Mouse (Mus musculus) embryo, embryonic 10 days (tissue): ENCODE measurements around the gene Ap2a1.

Experiments
- DNase-seq: peaks from one replicate; pipeline ENCODE4 v3.0.0-alpha.2; 2015; ENCODE audit warnings: low spot score

The Ap2a1 gene

GRCm38 (mm10) chr7:44952611-44953306 is 23.5 kb upstream of the Ap2a1 start:
- peak; percentile 97 for DNase-seq

GRCm38 (mm10) chr7:44951960-44952359 is 22.7 kb upstream of the Ap2a1 start:
- peak; percentile 66 for DNase-seq

DNA sequence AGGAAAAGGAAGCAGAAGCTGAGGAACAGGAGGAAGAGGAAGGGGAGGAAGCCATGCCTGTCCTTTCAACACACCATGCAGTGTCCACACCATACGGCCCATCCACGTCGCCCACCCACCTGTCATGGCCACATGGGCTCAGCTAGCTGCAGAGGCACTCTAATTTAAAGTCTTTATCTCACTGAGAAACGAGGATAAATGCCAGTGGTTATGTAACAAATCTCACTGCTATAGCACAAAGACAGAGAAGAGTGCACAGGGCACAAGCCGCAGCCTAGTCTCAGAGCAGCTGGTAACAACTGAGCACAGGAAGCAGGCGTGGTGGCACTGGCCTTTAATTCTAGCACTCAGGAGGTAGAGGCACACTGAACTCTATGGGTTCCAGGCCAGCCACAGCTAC is 20.6 kb upstream of the Ap2a1 start:
- DNase-seq: no peak

GRCm38 (mm10) chr7:44942904-44943303 is 13.6 kb upstream of the Ap2a1 start, which contains the start of gene Tsks:
Gene Tsks, plus strand, starts transcription at chr7:44943204.
- no peak for DNase-seq

DNA sequence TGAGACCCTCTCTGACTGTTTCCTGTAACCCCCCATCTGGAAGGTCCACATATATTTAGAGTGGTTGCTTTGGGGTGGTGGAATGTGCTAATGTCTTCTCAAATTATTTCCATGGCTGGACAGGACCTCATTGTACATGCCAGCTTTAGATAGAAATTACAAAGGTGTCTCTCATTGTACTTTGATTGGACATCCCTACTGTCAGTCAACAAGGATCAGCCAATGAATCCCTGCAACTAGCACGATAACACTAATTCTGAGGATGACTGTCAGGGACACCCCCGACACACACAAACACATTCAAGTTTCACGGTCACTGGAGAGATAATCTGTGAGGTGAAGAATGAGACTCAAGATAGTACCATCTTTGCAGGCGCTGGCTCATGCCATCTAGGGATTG is 9.4 kb upstream of the Ap2a1 start:
- DNase-seq: no peak

GRCm38 (mm10) chr7:44928570-44928969 is 726 bp downstream of the Ap2a1 start:
- no peak for DNase-seq

- peak; percentile 58 for DNase-seq
These were observed 3.8 kb downstream of the Ap2a1 start for GRCm38 (mm10) chr7:44925468-44925867.

DNA sequence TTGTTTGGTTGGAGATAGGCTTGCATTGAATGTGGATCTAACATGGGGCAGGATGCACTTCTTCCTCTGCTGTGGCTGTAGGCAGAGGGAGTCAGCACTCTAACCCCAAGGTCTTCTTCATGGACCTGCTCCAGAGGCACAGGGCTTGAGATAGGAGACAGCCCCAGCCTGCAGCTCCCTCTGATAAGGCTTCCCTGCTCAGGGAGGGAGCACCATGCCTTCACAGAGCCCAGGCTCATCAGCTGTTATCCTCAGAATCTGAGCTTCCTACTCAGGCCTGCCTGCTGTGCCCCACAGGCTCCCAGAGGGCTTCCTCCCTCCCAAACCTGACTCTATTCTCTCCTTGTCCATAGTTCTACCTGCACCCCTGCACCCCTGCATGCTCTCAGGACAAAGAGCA is 6.8 kb downstream of the Ap2a1 start:
- no peak for DNase-seq

DNA sequence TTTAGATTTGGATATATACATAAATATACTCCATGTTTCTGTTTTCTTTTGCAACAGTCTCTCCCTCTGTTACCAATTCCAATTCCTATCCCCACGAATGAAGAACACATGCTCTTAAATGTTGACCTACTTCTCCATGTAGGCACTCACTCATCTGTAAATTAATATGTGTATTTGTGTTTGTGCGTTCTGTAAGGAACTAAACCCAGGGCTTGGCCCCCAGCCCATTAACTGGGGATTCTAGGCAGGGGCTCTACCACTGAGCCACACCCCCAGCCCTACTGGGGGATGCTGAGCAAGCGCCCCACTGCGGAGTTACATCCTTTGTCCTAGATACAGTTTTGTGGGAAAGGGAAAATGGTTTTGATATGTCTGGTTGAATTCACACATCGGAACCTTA is 10.2 kb downstream of the Ap2a1 start:
- no peak for DNase-seq

DNA sequence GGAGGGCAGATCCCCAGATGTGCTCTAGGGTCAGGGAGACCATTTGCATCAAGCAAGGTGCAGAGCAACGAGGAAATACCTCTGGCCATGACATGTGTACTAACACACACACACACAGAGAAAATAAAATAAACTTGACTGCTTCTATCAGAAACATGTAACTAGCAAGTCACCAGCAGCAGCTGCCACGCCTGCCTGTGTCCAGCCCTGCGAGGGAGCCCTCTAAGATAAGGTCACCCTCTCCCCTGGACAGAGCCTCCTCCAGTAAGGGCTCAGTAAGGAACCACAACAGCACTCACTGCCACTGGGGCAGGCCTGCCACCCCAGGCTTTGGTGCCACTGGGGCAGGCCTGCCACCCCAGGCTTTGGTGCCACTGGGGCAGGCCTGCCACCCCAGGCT is 11.1 kb downstream of the Ap2a1 start:
- peak; percentile 3 for DNase-seq

- no peak for DNase-seq
These were observed 12.4 kb downstream of the Ap2a1 start for GRCm38 (mm10) chr7:44916881-44917280.

GRCm38 (mm10) chr7:44916191-44916590 is 13.1 kb downstream of the Ap2a1 start:
- no peak for DNase-seq

- DNase-seq: no peak
These were observed 14.0 kb downstream of the Ap2a1 start for GRCm38 (mm10) chr7:44915314-44915713.

GRCm38 (mm10) chr7:44914396-44914795 is 14.9 kb downstream of the Ap2a1 start:
- DNase-seq: no peak

DNA sequence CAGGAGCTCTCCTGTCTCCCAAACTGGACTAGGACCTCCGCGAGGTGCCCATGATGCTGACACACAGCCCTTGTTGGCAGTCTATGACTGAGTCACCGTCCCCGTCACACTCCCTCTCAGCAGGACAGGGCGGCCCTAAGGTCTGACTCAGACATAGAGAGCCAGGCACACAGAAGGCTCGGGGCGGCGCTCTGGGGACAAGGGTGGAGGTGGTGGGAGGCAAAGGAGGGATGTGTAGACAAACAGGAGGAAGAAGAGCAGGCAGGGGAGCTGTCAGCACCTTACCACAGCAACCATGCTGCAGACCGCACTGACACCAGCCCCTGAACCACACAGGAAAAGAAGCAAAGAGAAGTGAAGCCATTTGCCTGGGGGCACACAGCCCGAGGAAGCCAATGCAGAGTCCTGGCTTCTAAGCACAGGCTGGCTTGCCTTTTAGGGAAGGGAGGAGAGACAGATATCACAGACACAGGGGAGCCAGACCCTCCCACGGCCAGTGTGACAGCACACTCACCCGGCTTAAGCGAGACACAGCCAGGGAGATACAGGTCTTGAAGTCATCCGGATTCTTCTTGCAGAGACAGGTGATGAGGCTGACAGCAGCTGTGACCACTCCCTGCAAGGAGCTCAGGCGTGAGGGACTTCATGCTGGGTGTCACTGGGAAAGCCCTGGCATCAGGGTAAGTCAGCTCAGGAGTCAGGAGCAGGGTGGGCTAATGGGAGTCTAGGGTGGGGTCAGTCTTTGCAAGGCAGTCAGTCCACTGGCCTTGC is 20.4 kb downstream of the Ap2a1 start:
- DNase-seq: no peak

DNA sequence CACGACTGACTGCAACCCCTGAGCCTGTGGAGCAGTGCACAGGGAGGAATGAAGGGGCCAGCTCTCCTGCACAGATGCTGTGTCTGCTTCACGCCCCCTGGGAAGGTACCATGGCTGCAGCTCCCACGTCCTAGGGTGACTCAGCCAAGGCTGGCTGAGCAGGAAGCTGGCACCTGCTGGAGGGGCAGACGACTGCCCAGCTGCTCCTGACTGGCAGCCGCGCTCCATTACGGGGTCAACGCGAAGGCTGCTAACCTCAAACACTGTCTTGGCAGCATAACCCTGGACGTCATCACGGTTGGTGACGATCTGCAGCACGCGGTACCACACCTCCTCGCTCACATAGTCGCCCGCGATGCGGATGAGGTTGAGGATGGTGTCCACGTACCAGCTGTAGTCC is 23.9 kb downstream of the Ap2a1 start:
- DNase-seq: no peak

DNA sequence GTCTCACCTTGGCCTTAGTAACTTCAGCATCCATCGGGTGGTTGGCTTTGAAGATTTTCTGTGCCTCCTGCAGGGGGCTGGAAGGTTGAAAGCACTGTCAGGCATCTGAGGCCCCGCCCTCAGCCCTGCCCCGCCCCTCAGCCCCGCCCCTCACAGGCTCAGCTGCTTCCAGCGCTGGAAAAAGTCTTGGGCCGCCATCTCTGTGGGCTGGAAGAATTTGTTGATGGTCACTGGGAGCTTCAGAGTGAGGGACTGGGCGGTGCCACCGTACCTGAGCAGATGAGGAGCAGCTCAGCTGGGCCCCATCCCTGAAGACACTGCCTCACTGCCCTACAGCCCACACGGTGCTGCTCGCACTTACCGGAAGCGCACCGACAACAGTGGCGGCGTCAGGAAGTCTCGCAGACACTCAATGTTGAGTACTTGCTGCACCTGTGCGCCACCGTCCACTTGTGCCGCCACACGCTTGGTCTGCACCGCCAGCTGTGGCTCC is 28.0 kb downstream of the Ap2a1 start:
- peak; percentile 66 for DNase-seq

DNA sequence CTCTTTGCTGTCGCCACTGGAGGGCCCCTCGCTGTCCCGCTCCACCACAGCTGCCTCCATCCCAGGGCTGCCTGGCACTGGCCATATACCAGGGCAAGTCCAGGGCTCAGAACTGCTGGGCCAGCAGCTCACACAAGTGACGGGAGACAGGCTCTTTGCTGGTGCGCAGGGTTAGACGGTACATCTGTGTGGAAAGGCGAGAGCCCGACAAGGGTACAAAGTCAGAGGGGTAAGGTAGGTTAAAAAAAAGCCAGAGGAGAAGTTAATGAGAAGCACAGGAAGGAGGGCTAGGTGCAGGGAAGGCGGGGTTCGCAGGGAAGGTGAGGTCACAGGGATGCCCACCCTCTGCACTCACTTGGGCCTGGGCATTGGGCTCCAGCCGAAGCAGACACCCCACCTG is 28.7 kb downstream of the Ap2a1 start:
- DNase-seq: no peak

DNA sequence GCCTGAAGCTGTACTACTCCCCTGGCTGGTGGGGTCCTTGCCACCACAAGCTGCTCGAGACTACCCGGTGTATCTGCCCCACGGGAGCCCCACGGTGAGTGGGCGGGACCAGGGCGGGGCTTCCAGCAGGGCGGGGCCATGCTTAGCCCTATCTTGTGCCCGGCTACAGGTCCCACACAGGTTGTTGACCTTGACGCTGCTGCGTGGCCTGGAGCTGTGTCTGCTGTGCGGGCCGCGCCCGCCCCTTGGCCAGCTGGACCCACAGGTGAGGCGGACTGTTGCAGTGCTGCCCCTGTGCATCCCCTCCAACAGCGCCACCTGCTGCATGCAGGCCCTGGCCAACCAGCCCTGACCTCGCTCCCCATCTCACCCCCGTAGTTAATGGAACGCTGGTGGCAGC is 30.7 kb downstream of the Ap2a1 start:
- DNase-seq: peak; percentile 40

DNA sequence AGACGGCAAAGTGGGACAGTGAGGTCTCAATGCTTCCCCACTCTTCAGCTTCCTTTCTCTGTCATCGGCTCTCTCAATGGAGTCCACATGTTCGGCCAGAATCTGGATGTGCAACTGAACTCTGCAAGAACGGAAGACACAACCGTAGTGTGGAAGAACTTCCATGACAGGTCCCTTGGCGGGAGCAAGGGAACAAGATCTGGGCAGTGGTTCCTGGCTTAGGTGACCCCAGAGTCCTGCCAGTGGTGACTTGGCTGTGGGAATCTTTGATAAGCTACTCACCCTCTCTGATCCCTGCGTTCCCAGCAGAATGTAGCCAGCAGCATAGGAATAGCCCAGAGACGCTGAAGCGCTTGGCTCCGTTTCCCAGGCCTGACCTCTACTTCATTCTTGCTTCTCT is 32.8 kb downstream of the Ap2a1 start:
- DNase-seq: no peak

DNA sequence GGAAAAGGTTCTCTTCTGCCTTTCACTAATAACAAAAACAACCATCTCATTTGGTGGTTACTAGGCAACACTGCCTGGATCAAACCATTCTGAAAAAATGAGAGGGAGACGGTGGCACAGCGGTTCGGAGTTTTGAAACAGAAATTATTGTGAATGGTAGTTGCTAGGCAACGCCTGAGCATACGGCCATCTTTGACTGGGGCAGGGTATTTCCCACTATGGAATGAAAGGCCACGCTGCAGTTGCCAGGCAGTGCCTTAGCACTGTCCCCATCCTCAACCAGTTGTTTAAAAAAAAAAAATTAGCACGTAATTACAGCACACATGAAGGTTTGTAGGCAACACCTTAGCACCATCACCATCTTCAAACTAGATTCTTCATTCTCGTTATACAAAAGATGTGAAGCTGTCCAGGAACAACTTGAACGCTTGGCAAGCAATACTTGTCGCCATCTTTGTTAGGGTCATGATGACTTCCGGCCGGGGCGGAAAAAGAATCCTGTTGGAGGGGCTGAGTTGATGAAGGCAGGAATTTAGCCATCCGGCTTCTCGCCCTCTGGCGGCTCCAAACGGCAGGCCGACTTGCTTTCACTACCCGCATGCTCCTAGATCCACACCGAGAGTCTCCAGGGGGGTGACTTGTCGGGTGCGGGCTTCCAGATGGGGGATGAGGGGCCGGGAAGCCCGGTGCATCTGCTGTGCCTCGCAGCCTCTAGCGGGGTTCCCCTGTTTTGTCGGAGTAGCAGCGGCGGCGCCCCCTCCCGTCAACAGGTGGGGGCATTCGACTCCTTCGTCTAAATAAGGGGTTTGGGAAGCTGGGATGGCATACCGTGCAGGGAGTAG is 33.5 kb downstream of the Ap2a1 start, which contains the start of gene Fuz:
Gene Fuz, plus strand, starts transcription at position 487 of the 842 bp plus-strand sequence.
- peak; percentile 93 for DNase-seq

DNA sequence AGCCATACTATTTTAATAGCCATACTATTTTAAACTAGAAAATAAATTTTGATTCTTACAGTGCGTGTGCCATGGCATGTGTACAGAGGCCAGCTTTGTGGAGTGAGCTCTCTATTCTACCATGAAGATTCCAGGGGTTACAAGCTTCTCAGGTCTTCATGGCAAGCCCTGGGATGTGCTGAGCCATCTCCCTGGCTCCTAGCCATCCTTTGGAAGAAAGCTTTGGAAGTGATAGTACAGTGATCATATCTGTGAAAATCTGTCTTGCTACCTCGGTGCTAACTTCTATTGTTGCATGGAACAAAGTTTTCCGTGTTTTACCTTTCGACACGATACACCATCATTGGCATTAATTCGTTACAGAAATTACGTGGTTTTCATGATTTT is 34.1 kb downstream of the Ap2a1 start:
- no peak for DNase-seq
